Mouse (Mus musculus) midbrain, embryonic 16.5 days (tissue): ENCODE data around the gene Olfr48. TPM values are rescaled to one million over a fixed set of nuclear protein-coding genes. Genes with fewer than 3 reads are reported as not detected.

Experiments used
- ATAC-seq: fragments of 200-750 bp; cut with Nextera tagmentation; 2 replicates; pipeline ENCODE4 v1.8.0; 2017; ENCODE audit warnings: moderate TSS enrichment
- H3K27ac ChIP-seq: fragments of 300-500 bp; sonication (generic); 2 replicates; pipeline ENCODE4 v1.5.1; 2014; ENCODE audit warnings: mild to moderate bottlenecking, low read length, mixed read lengths
- H3K27me3 ChIP-seq: fragments of 300-500 bp; sonication (generic); 2 replicates; pipeline ENCODE4 v1.6.1; 2014; ENCODE audit warnings: low read depth, low read length, mixed read lengths; ENCODE audit not compliant: control insufficient read depth, insufficient read depth
- H3K36me3 ChIP-seq: fragments of 300-500 bp; sonication (generic); 2 replicates; pipeline ENCODE4 v1.6.1; 2014; ENCODE audit warnings: mild to moderate bottlenecking, low read length, moderate library complexity, mixed read lengths; ENCODE audit not compliant: control insufficient read depth, insufficient read depth
- H3K4me1 ChIP-seq: fragments of 300-500 bp; sonication (generic); 2 replicates; pipeline ENCODE4 v1.6.1; 2014; ENCODE audit warnings: mild to moderate bottlenecking, low read length, mixed read lengths; ENCODE audit not compliant: control insufficient read depth, insufficient read depth
- H3K4me2 ChIP-seq: fragments of 300-500 bp; sonication (generic); 2 replicates; pipeline ENCODE4 v1.6.1; 2014; ENCODE audit warnings: mild to moderate bottlenecking, low read length, mixed read lengths
- H3K4me3 ChIP-seq: fragments of 300-500 bp; sonication (generic); 2 replicates; pipeline ENCODE4 v1.5.1; 2014; ENCODE audit warnings: low read depth, mild to moderate bottlenecking, low read length, moderate library complexity, mixed read lengths
- H3K9ac ChIP-seq: fragments of 300-500 bp; sonication (generic); 2 replicates; pipeline ENCODE4 v1.6.1; 2014; ENCODE audit warnings: low read depth, low read length, mixed read lengths
- H3K9me3 ChIP-seq: fragments of 300-500 bp; sonication (generic); replicated peaks from 2 replicates; pipeline ENCODE4 v1.6.1; 2014; ENCODE audit warnings: mild to moderate bottlenecking, low read length, mixed read lengths; ENCODE audit not compliant: control insufficient read depth, poor library complexity, severe bottlenecking
- WGBS: fragments of 180-500 bp; shearing (Covaris S2); extraction: QIAGEN DNeasy Blood & Tissue Kit; methylation state at CpG from one replicate; pipeline ENCODE4 v1.1.7; 2014; 5-methylcytosine and 5-hydroxymethylcytosine counted together
- polyA plus RNA-seq: library from polyadenylated mRNA; unstranded; fragments of >200 nt; fragmentation: Nextera tagmentation; extraction: Ambion mirVana; gene quantifications from 2 replicates; pipeline ENCODE4 v1.2.1, GENCODE M21; 2015

Olfr48 gene
- not detected in 2 replicates for polyA plus RNA-seq

- 81% methylated on average over 5 of the region's 5 CpGs for WGBS
- ATAC-seq, result no peak
- Histone ChIP-seq H3K9ac (no peak within 1 kb of the TSS), H3K27me3 (no peaks in the 10 kb centered on the region), H3K4me1 (no peaks in the 10 kb centered on the region), H3K4me3 (no peak within 1 kb of the TSS), H3K27ac (no peak within 1 kb of the TSS), H3K4me2 (no peak within 1 kb of the TSS), H3K36me3 (no peaks in the 10 kb centered on the region), H3K9me3 (no peaks in the 10 kb centered on the region)
These were observed at the start of gene Olfr48 for GRCm38 (mm10) chr2:89848105-89848504. Gene Olfr48, minus strand, starts transcription at chr2:89848205.

DNA sequence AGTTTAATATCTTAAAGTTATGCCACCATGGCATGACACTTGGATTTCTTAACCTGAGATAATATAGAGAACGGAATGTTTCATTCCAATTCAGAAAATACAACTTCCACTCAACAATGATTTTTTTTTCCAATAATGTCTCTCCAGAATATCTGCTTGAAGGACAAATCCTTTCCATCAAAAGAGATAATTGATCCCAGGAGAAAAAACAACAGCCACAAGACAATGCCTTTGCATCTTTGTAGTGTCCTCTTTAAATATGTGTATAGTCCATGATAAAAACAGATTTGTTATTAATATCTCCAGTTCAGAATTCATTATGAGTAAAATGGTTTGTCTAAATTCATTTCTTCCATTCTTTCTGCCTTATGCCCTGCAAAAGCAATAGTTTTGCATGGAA lies 30.1 kb upstream of the Olfr48 start, which contains the start of gene Olfr1257:
TSS of gene Olfr1257 (plus strand) at position 301 of the 400 bp plus-strand sequence.
- no peak for ATAC-seq
- 91% methylated on average over 1 of the region's 1 CpGs for WGBS
- Histone ChIP-seq H3K4me1 (no peaks in the 10 kb centered on the region), H3K4me2 (no peak within 1 kb of the TSS), H3K4me3 (no peak within 1 kb of the TSS), H3K9me3 (no peaks in the 10 kb centered on the region), H3K9ac (no peak within 1 kb of the TSS), H3K27me3 (no peaks in the 10 kb centered on the region), H3K27ac (no peak within 1 kb of the TSS), H3K36me3 (no peaks in the 10 kb centered on the region)

DNA sequence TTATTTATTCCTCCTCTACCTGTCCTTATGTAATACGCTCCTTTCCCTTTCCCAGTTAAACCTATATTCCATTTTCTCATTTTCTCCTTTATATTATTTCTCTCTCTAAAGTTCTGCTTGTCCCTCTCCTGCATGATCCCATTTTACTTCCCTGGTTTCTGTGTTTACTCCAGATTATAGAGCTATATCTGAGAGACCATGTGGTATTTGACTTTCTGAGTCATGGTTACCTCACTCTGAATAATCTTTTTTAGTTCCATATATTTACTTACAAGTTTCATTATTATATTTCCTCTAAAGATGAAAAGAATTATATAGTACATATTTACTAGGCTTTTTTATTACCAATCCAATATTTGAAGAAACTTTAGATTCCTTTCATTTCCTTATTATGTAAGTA lies 1.2 kb upstream of the Olfr48 start:
- Histone ChIP-seq H3K36me3 (no peaks in the 10 kb centered on the region), H3K9me3 (no peaks in the 10 kb centered on the region), H3K4me2 (no peak overlapping the region), H3K27me3 (no peaks in the 10 kb centered on the region), H3K4me1 (no peaks in the 10 kb centered on the region), H3K9ac (no peak overlapping the region), H3K27ac (no peak overlapping the region), H3K4me3 (no peak overlapping the region)
- WGBS, result 95% methylated on average over 1 of the region's 1 CpGs
- no peak for ATAC-seq

GRCm38 (mm10) chr2:89841455-89841854 lies 6.5 kb downstream of the Olfr48 start, which contains the start of gene Olfr1256:
Gene Olfr1256, minus strand, starts transcription at chr2:89841555.
- no peaks in the 10 kb centered on the region for H3K27me3 ChIP-seq
- no peaks in the 10 kb centered on the region for H3K4me1 ChIP-seq
- no peaks in the 10 kb centered on the region for H3K9me3 ChIP-seq
- 58% methylated on average over 2 of the region's 2 CpGs for WGBS
- H3K9ac ChIP-seq, result no peak within 1 kb of the TSS
- no peaks in the 10 kb centered on the region for H3K36me3 ChIP-seq
- no peak for ATAC-seq
- H3K27ac ChIP-seq, result no peak within 1 kb of the TSS
- H3K4me2 ChIP-seq, result no peak within 1 kb of the TSS
- H3K4me3 ChIP-seq, result no peak within 1 kb of the TSS

- H3K9ac ChIP-seq, result no peak overlapping the region
- H3K4me2 ChIP-seq, result no peak overlapping the region
- ATAC-seq, result no peak
- H3K4me3 ChIP-seq, result no peak overlapping the region
- WGBS, result 94% methylated on average over 1 of the region's 1 CpGs
- H3K27me3 ChIP-seq, result no peaks in the 10 kb centered on the region
- no peaks in the 10 kb centered on the region for H3K9me3 ChIP-seq
- no peak overlapping the region for H3K27ac ChIP-seq
- no peaks in the 10 kb centered on the region for H3K36me3 ChIP-seq
- no peaks in the 10 kb centered on the region for H3K4me1 ChIP-seq
These were observed 27.8 kb downstream of the Olfr48 start for GRCm38 (mm10) chr2:89820216-89820615.

DNA sequence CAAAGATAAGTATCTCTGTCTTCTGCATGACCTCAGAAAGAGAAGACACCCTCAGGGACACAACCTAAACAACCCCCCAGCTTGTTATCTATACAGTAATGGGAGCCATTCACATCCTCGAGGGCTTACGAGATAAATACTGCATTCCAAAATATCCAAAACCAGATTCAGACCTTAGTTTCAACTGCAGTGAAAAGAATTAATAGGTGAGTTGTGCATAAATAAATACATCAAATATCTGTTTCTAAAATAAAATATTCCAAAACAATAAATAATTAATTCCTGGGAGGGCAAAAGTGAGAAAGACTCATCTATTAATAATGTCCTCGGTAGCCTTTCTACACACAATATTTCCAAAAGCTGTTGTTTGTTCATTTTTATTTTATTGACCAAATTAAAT lies 36.3 kb downstream of the Olfr48 start, which contains the start of gene Olfr1255:
TSS of gene Olfr1255 (plus strand) at position 301 of the 400 bp plus-strand sequence.
- no peaks in the 10 kb centered on the region for H3K9me3 ChIP-seq
- H3K9ac ChIP-seq, result no peak within 1 kb of the TSS
- 82% methylated on average over 3 of the region's 3 CpGs for WGBS
- H3K4me1 ChIP-seq, result no peaks in the 10 kb centered on the region
- no peaks in the 10 kb centered on the region for H3K27me3 ChIP-seq
- no peak within 1 kb of the TSS for H3K4me2 ChIP-seq
- H3K36me3 ChIP-seq, result no peaks in the 10 kb centered on the region
- ATAC-seq, result no peak
- no peak within 1 kb of the TSS for H3K27ac ChIP-seq
- H3K4me3 ChIP-seq, result no peak within 1 kb of the TSS

DNA sequence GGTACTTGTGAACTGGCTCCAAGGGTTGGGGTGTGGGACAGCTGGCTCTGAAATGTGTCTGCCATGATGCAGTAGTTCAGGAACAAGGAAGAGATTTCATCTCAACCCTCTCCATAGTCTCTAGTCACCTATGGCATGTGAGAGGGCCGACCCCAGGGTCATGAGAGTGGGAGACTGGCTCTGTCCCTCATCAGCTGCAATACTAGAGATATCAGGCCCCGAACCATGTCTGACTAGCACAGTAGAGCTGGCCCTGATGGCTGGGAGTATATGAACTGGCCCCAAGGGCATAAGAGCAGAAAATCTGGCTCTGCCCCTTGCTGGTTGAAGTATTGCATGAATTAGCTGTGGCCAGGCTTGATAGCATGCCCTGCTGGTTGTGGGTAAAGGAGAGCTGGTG lies 37.3 kb downstream of the Olfr48 start:
- Histone ChIP-seq H3K27me3 (no peaks in the 10 kb centered on the region), H3K9me3 (no peaks in the 10 kb centered on the region), H3K4me2 (no peak overlapping the region), H3K9ac (no peak overlapping the region), H3K27ac (no peak overlapping the region), H3K36me3 (no peaks in the 10 kb centered on the region), H3K4me3 (no peak overlapping the region), H3K4me1 (no peaks in the 10 kb centered on the region)
- ATAC-seq, result no peak
- WGBS, result 81% methylated on average over 2 of the region's 2 CpGs

GRCm38 (mm10) chr2:89799583-89799982 lies 48.4 kb downstream of the Olfr48 start:
- Histone ChIP-seq H3K4me2 (no peak overlapping the region), H3K9ac (no peak overlapping the region), H3K4me1 (no peaks in the 10 kb centered on the region), H3K27ac (no peak overlapping the region), H3K36me3 (no peaks in the 10 kb centered on the region), H3K4me3 (no peak overlapping the region), H3K9me3 (no peaks in the 10 kb centered on the region), H3K27me3 (no peaks in the 10 kb centered on the region)
- 94% methylated on average over 3 of the region's 3 CpGs for WGBS
- no peak for ATAC-seq

DNA sequence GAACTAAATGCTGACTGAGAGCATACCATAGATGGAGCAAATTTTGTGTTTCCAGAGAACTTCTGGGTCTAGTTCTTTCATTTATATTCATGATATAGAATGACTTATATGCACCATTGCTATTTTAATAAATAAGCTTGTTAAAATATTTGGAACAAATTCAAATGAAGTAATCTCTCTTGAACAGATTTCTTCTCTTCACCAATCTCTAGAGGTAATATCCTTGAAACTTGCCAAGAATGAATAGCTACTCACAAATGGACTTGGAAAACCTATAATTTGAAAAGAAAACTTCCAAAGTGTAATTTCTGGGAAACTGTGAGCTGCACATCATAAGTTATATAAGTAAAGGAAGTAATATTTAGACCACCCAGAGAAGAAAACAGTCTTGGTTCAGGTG lies 54.5 kb downstream of the Olfr48 start, which contains the start of gene Olfr1254:
TSS of gene Olfr1254 (minus strand) at position 101 of the 400 bp plus-strand sequence.
- no peak for ATAC-seq

More for the DNA sequence above, 54.5 kb downstream of the Olfr48 start, which contains the start of gene Olfr1254:
- Histone ChIP-seq H3K4me3 (no peak within 1 kb of the TSS), H3K36me3 (no peaks in the 10 kb centered on the region), H3K9me3 (no peaks in the 10 kb centered on the region), H3K9ac (no peak within 1 kb of the TSS), H3K27me3 (no peaks in the 10 kb centered on the region), H3K4me2 (no peak within 1 kb of the TSS), H3K27ac (no peak within 1 kb of the TSS), H3K4me1 (no peaks in the 10 kb centered on the region)
